Mouse (Mus musculus): ENCODE data around the gene Bphl.
"Not testable (repeated sequence)": the region's sequence is repeated elsewhere in the genome, so short reads cannot be mapped to it uniquely, and the experiment has no call there.

Gene Bphl

GRCm38 (mm10) chr13:34084026-34084750, 46.8 kb downstream of the Bphl start:
- in situ Hi-C loops (cut with MboI; ENCODE audit: unreplicated experiment in 2 of 2): no loop called here

GRCm38 (mm10) chr13:34087052-34087812, 49.8 kb downstream of the Bphl start:
- in situ Hi-C loops (cut with MboI; ENCODE audit: unreplicated experiment in 2 of 2): no loop called here

GRCm38 (mm10) chr13:34088201-34088649, 50.8 kb downstream of the Bphl start:
- in situ Hi-C loops (cut with MboI; ENCODE audit: unreplicated experiment in 2 of 2): not testable (repeated sequence)

DNA sequence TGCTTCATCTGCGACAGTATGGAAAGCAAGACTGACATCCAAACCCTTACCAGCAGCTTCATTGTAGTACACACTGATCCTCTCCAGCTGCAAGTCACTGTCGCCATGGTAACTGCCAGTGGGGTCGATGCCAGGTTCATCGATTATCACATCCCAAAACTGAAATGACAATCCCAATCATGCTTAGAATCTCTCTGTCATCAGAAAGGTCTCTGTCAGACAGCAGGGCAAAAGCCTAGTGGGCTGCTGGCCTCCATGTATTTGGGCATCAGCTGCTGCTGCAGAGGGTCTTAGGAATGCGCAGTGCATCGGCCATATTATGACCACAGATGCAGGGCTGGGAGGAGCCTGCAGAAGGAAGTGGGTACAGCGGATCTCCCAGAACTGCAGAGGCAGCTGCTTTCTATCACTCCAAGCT, 51.5 kb downstream of the Bphl start:
- in situ Hi-C loops (cut with MboI; ENCODE audit: unreplicated experiment in 2 of 2): no loop called here

GRCm38 (mm10) chr13:34089358-34089757, 52.0 kb downstream of the Bphl start:
- in situ Hi-C loops (cut with MboI; ENCODE audit: unreplicated experiment in 2 of 2): no loop called here

DNA sequence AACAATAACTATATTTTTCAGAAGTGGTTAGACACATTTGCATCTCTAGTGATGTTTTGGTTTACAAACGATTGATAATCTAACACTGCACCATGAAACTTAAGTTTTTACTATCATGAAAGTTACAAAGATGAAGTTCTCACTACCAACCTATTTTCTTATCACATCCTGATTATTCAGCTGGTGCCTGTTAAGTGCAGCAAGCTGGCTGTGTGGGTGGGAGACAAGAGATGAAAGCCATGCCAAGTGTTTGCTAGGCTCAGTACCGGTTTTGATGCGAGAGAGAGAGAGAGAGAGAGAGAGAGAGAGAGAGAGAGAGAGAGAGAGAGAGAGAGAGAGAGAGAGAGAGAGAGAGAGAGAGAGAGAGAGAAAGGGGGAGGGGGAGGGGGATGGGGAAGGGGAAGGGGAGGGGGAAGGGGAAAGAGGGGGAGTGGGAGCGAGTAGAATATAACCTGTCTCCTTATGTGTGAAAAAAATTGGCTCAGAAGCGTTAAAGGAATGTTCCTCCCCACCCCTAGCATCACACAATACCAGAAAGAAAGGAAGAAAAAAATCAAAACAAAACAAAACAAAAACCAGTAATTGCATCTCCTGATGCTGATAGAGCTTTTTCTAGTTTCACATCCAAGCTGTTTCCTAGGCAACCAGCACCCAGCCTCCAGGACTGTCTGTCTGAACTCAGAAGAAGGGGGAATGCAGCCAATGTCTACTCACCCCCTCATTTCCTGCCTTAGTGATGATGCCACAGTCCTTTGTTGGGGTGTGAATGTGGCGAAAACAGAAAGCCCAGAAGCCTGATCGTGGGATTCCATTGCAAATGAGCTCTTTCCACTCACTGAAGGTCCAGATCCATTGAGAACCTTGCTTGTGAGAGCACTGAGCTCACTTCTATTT, 58.4 kb downstream of the Bphl start:
- in situ Hi-C loops (cut with MboI; ENCODE audit: unreplicated experiment in 2 of 2): no loop called here

DNA sequence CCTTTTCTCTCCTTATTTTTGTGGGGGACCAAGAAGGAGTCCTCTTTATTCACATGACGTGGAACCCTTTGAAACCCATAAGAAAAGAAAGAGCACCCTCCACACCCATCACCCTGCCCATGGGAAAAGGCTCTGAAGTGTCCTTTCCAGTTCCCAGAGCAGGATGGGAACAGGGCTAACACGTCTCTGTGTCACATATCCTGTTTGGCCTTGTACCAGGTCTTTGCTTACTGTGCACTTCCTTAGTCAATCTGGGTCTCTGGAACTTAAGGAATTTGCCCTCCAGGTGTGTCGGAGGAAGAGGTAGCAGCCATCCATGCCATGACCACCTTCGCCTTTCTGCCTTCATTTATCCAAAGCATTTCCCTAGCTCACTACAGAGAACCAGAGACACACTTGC, 59.1 kb downstream of the Bphl start:
- in situ Hi-C loops (cut with MboI; ENCODE audit: unreplicated experiment in 2 of 2): no loop called here

DNA sequence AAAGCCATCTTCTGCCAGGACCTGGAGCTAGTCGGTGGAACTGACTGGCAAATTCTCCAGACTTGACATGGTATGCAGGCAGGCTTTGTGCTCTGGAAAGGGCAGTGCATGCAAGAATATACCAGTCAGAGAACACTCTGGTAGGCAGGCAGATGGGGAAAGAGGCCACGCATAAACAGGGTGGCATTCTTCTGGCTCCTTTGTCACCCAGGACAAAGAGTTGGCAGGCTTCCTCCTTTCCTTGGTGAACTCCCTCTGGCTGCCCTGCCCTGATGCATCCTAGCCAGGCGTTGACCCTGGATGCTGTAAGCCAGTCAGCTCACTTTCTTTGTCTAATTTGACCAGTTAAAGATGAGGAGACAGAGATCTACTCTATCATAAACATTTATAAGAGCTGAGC, 59.7 kb downstream of the Bphl start:
- in situ Hi-C loops (cut with MboI; ENCODE audit: unreplicated experiment in 2 of 2): no loop called here

GRCm38 (mm10) chr13:34100733-34101132, 63.3 kb downstream of the Bphl start:
- in situ Hi-C loops (cut with MboI; ENCODE audit: unreplicated experiment in 2 of 2): no loop called here

GRCm38 (mm10) chr13:34101247-34101646, 63.9 kb downstream of the Bphl start:
- in situ Hi-C loops (cut with MboI; ENCODE audit: unreplicated experiment in 2 of 2): no loop called here

GRCm38 (mm10) chr13:34101908-34102307, 64.5 kb downstream of the Bphl start:
- in situ Hi-C loops (cut with MboI; ENCODE audit: unreplicated experiment in 2 of 2): no loop called here

DNA sequence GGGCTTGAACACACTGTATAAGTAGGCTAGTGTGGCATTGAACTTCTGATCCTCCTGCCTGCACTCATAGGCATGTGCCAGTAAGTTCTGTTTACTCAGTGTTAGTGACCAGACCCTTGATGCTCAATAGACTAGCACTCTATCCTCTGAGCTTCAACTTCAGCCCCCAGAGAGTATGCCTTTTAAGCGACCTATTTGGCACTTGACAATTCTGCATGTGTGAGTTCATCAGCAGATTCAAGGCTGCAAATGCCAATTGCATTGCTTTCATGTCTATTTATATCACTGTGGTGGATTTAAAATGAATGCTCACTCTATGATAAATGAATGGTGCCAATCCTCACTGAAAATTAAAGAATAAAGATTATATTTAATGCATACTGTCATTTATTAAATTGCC, 68.0 kb downstream of the Bphl start:
- in situ Hi-C loops (cut with MboI; ENCODE audit: unreplicated experiment in 2 of 2): no loop called here

GRCm38 (mm10) chr13:34106256-34106655, 68.9 kb downstream of the Bphl start:
- in situ Hi-C loops (cut with MboI; ENCODE audit: unreplicated experiment in 2 of 2): no loop called here

DNA sequence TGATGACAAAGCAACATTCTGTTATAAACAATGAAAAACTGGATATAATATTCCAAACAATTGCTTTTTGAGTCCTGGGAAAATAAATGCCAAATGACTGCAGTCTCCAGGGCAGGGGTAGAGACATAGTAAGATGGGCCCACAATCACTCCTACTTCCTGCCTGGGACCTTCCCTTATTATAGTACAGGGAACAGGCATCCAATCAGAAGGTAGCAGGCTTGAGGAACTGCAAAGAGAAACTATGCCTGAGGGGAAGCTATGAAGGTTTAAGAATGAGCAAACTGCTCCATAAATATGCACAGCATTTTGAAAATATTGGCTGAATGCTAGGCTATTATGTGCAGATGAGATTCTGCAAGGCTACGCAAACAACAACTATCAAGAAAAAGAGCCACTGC, 69.6 kb downstream of the Bphl start:
- in situ Hi-C loops (cut with MboI; ENCODE audit: unreplicated experiment in 2 of 2): no loop called here

- in situ Hi-C loops (cut with MboI; ENCODE audit: unreplicated experiment in 2 of 2): no loop called here
Measured at GRCm38 (mm10) chr13:34109035-34109676, 71.8 kb downstream of the Bphl start.

DNA sequence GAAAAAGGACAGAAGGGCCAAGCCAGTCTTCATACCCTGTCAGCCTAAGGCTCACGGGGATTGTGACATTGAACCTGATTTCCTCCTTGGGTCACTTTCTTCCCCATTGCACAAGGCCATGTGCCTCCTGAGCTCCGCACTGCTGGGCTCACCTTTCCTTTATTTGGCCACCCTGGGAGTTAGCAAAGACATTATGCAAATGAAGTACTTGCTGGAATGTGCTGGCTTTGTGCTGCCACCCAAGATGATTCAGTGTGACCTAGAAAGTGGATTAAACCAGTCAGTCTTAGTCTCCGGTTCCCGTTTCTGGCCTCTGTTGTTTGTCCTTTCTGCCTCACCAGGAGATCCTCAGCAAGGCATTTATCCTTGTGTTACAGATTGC, 72.3 kb downstream of the Bphl start:
- in situ Hi-C loops (cut with MboI; ENCODE audit: unreplicated experiment in 2 of 2): no loop called here

DNA sequence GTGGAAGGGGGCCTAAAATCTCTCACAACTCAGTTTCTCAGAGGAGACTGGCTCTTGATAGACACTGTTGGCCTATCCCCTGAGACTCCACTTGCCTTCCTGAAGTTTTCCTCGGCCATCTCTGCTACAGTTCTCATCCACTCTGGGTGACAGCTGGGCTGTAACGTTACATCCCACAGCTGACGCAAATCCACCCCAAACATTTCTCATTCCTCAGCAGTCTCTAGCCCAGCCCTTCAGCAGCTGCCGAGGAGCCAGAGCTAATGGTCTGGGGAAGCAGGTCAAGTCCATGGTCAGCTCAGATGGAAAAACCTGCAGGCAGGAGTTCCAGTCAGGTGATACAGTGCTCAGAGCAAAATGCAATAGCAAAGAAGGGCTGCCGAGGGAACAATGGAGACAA, 73.6 kb downstream of the Bphl start:
- in situ Hi-C loops (cut with MboI; ENCODE audit: unreplicated experiment in 2 of 2): no loop called here

GRCm38 (mm10) chr13:34111878-34112277, 74.5 kb downstream of the Bphl start:
- in situ Hi-C loops (cut with MboI; ENCODE audit: unreplicated experiment in 2 of 2): no loop called here

DNA sequence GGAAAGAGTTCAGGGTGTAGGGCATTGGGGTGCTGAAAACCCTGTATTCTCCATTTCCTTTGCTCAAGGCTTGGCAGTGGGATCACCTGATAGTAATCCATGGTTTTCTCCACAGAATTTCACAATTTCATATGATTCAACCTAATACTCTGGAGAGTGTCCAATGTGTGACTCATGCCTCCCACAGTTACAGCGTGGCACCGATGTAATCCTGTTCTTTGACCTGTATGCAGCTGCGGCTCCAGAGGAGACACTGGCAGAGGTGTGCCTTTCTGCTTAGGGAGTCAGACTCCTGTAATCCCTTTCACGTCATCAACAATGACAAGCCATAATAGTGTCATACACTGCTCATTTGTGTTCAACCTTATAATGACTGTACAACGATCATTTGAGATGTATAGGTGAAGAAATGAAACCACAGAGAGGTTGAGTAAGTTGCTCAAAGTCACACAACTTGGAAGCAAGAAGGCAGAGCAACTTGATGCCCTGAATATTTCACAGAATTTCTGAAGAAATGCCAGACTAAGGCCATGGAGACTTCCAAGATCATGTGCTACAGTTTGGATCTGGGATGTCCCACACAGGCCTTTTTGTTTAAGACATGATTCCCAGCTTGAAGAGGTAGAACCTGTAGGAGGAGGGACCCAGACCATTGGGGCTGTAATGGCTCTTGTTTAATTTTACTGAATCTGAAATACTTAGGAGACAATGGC, 75.1 kb downstream of the Bphl start:
- in situ Hi-C loops (cut with MboI; ENCODE audit: unreplicated experiment in 2 of 2): no loop called here

- in situ Hi-C loops (cut with MboI; ENCODE audit: unreplicated experiment in 2 of 2): no loop called here
Measured at GRCm38 (mm10) chr13:34113086-34113485, 75.7 kb downstream of the Bphl start.

Measured in v-Abl transformed pro-B cells (cell line).